Mouse (Mus musculus): ENCODE measurements around the gene Atp2c1.

The Atp2c1 gene

DNA sequence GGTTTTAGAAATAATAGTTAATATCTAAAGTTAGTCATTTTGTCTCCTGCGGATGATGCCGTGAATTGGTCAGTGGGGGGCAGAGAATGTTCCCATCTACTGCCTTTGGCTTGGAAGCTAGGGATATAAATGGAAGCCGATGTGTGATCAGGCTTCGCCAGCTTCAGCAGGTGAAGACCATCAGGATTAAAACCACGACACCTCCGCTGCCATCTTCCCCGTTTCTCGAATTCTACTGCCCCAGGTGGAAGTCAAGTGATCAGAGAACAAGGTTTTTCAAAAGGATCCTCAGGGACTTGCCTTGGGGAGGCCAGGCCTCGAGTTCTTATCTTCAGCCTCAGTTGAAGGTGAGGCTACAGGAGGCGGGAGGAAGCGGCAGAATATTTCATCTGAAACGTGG lies at the start of gene Atp2c1:
Gene Atp2c1, minus strand, starts transcription at position 101 of the 400 bp plus-strand sequence.
- DNase-seq, result no peak

DNA sequence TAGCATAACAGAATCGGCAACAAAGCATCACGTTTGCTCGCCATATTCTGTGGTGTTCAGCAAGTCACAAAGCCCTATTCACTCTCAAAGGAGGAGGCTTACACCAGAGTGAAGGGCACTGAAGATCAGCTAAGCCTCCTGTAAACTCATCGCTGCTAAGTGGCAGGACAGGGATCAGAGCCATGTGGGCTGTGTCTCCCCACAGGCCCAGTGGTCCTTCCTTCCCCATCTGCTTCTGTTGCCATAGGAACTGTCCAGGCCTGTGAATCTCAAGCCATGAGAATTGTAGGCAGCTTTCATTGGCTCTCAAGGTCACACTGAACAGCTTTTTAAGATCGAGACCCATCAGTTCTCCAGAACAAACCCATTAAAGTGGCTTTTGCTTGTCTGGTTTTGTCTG lies 30.3 kb upstream of the Atp2c1 start:
- DNase-seq, result no peak

DNA sequence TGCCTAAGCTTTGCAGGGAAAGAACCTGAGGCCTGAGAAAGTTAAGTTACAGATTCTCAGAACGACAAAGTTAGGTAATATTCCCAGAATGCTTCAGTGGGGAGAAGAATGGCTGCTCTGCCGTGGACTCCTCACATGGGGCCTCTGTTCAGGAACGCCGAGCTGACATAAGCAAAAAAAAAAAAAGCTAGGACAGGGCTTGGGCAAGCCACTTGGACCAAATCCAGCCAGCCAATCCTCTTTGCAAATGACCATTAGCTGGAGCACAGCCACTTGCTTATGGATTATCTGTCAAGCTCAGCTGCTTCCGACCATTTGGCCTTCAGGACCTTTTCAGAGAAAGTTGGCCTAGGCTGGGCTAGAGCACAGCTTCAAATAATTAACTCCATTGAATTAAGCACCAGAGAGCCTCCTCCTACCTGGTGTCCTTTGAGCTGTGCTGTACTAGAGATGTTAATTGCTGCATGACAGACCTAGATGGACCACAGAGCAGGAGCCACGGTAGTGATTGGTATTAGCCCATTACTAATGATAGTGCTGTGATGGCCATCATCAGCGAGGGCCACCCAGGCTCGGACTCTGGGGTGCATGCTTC lies 29.1 kb upstream of the Atp2c1 start:
- DNase-seq, result no peak

DNA sequence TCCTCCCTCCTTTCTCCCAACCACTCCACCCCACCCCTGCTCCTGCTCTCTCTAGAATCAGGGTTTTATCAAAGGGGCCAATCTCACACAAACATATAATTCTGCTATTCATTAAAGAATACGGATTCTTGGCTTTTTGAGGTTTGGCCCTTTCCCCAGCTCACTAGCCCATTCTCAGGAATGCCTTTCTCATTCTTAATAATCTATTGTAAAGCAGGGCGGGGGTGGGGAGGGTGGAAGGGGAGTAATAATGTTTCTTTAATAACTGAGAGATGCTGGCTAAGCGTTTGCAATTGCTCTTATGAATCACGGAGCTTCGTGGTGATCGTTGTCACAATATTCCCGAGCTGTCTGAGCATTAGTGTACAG lies 27.3 kb upstream of the Atp2c1 start:
- no peak for DNase-seq

DNA sequence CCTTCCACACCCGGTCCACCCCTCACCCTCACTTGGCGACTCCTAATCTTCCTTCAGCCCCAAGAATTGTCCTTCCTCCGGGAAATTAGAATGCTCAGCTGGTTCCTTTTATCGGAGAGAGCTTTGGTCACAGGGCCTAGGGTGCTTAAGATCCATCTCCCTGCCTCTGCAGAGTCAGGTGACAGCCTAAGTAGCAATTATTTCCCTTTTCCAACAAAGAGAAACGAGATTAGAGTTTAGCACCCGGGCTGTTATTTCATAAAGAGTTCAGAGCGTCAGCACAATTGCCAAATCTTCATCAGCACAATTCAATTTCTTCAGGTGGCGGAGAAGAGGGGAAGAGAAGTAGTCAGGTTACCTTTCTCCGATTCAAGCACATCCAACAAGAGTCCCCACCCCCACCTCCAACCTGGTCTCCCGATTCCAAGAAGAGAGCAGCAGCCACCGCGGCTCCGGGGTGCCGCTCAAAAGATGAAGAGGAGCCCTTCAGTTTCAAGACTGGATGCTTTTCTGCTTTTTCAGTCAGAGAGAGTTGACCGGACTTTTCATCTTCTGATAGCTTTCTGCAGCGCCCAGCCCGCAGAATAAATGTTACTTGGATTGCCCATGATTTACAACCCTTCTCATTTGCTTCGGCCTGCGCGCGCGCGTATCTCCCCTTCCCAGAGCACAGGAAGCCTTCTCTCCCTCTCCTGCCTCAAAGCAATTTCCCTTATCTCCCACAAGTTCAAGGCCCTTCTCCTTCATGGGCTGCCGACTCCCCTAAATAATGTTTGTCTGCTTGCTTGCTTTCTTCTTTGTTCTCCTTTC lies 26.7 kb upstream of the Atp2c1 start:
- no peak for DNase-seq

DNA sequence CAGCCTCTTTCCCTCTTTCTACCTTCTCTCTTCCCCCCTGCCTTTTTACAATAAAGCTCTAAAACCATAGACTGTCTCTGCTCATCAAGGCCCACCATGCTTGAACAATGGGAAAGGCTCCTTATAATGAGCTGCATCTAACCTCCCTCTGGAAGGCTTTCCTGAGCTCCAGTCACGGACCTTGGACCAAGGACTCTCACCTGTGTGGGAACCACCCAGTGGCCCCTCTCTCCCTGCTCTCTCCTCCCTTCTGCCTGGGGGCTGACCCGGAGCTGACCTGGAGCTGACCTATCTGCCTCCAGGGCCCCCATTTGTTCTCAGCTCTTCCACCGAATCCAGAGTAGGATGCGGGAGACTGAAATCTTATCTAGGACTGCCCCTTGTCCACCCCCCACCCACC lies 24.3 kb upstream of the Atp2c1 start:
- no peak for DNase-seq

DNA sequence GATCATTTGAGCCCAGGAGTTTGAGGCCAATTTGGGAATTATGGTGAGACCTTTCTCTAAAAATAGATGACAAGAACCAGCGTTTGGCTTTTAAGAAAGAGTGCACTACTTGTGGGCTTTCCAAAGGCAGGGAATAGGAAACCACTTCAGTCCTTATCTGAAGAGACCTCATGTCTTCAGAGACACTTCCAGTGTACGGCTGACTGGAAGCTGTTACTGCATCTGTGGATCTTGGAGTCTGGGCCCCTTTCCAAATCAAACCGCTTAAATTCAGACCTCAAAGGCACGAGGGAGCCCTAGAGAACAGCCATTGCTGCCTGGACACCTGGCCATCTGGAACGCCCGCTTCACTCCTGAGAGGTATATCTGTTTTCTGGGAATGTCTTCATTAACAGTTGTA lies 22.0 kb upstream of the Atp2c1 start:
- no peak for DNase-seq

DNA sequence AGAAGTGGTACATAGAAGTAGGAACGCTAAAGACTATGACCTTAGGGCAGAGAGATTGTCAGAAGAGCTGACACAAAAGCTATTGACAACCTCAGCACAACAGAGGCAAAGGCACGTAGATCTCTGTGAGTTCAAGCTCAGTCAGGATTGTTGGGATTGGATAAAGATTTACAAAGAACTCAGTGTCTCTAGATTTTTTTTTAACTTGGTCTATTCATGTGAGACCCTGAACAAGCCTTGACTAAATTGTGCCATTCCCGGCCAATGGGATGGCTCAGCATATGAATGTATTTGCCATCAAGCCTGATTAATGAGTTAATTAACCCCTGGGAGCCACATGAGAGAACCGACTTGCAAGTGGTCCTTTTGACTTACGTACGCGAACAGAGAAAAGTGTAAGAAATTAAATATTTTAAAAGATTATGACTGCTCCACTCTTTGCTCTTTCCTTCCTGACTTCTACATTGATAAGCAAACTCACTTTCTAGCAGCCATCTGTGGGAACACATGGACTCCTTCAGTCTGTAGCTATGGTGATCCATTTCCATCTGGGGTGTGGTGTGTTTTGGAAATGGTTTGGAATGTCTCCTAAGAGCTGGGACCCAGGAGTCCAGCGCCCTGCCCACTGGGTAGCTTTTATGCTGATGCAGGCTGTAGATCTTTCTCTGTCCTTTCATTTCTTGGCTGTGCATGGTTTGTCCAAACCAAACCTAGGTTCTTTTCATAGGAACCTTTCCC lies 17.1 kb upstream of the Atp2c1 start:
- DNase-seq, result no peak

DNA sequence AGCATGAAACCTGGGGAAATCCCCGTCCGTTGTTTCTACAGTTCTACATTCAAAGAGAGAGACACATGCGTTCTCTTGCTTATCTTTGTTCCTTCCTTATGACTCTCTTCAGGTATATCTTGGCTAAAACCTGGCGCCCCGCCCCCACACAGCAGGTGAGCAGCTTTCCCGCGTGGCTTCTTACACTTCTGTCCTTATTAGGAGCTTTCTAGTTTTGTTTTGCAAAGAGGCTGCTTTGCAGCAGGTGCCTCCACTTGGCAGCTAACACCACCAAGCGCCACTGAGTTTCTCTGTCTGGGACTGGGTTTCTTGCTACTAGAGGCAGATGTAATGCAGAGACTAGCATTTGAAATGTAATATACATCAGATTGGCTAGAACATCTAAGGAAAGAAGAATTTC lies 10.4 kb upstream of the Atp2c1 start:
- no peak for DNase-seq

DNA sequence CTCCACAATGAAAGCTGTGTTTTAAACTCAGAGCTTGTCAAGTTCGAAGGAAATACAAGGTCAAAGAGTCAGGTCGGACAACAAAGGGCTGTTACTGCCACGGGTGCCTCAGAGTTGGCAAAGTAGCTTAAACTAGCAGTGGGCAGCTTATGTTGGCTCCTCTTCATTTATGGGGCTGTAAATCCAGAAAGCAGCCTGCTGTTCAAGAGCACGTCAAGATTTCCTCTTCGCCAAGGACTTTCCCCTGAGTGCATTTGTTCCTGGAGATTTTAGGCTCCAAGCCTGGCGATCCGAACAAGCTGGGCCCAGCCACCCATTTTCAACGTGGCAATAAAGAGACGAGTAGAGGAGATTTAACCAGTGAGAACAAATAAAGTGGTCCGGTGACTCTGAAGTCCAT lies 9.8 kb upstream of the Atp2c1 start:
- DNase-seq, result no peak

DNA sequence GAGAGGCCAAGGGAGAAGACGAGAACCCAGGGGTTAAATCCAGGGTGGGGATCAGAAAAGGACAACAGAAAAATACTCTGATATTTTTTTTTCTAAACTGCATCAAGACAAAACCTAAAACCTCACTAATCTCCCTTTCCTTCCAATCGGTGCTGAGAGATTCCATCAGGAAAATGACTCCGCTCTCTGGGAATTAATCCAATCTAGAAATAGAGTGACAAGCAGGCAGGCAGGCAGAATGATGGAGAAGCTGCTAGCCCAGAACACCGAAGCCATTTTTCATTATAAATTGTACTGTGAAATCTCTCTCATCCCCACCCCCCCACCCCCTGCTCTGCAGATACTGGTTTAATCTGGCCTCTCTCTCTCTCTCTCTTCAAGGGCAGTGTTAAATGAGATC lies 1.8 kb downstream of the Atp2c1 start:
- no peak for DNase-seq

DNA sequence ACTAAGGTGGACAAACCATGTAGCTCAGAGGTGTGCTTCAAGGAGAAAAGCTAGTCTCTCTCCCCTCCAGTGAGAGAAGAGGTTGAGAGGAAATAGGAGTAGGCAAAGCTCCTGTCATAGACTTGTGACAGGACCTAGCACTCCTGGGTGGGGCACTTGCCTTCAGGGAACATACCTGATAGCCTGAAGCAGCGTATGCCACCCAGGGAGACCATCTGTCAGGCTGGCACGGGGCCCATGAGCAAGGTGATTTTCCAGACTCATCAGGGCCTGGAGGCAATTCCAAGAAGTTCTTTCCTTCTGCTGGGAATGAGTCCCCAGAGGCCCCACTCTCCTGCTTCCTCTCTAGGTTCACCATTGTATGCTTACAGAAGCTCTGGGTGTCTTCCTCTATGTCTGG lies 4.1 kb downstream of the Atp2c1 start:
- no peak for DNase-seq

DNA sequence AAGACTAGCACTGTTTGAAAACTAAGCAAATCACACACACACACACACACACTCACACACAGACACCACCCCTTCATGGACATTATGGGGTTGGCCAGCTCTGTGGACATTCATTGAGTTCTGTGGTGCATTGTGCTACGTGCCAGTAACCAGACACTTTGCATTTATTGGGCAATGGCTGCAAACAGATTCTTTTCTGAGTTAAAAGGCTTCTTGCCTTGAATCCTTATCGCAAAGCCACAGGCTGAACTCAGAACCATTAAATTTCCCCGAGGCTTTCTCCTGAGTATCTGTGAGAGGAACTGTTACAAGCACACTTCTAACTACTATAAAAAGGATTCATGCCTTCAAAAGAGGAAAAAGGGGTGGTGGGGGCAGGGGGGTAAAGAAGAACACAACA lies 5.1 kb downstream of the Atp2c1 start:
- no peak for DNase-seq

DNA sequence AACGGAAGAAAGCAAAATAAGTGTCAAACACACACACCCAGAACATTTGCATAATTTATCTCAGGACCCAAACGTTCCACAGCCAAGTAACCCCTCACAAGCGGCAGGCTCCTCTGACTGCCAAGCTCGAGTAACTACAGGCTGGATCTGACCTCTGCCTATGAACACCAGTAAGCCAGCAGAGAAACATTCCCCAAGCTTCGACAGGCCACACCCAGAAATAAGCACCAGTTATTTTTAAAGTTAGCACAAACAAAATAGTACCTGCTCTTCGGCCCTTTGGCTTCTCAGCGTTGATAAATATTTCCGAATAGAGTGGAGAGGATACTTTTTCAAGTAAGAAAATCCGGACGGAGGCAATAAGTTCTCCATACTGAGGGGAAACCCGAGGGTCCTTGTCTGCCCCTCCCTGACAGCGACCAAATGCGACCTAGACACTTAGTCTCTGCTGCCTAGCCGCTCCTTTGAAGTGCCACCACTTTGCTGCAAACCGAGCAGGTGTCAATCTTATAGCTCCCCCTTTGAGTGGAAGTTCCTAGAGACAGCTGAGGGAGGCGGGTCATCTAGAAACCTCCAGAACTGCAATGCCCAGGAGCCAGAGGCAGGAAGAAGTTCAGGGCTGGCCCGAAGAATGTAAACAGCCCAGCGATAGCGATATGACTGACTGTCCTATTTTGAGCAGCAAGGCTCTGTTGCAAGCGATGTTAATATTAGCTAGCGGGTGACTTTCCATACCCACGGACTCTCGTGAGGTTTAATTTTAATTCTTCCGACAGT lies 6.2 kb downstream of the Atp2c1 start:
- DNase-seq, result no peak

DNA sequence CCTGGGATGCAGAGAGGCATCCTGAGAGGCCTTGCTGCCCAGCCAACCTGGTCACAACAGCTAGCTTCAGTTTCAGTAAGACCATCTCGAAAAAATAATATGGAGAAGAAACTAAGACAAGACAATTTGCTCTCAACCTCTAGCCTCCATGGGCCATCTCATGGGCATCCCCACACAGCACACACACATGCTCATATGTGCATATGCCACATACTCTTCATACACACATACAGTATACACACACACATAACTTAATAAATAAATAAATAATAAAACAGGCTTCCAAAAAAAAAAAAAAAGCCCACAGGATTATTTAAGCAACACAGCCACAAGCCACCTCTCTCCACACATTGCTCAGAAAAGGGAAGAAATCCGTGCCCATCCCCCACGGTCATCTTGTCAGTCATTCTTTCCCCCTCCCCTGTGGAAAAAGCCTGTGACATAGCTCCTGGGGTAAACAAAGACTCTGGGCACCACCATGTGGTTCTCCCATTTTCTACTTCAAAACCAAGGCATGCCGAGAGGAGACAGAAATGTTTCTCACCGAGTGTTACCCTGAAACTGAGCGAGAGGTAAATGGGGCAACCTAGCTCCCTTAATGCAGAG lies 7.7 kb downstream of the Atp2c1 start:
- no peak for DNase-seq

DNA sequence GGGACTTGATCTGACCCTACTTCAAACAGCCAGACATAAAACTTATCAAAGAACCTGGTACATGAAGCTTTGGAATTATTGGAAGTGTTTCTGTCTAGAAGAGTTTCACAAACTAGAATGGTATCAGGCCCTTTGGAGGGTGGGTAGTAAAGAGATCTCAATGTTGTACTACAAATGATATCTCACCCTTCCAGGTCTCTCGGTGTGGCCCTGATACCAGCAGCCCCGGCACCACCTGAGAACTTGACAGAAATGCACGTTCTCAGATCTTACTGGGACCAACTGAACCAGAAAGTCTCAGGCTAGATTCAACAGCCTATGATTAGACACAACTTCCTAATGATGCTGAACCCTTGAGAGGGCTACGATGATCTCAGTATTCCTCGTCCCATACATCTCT lies 23.4 kb downstream of the Atp2c1 start:
- no peak for DNase-seq

DNA sequence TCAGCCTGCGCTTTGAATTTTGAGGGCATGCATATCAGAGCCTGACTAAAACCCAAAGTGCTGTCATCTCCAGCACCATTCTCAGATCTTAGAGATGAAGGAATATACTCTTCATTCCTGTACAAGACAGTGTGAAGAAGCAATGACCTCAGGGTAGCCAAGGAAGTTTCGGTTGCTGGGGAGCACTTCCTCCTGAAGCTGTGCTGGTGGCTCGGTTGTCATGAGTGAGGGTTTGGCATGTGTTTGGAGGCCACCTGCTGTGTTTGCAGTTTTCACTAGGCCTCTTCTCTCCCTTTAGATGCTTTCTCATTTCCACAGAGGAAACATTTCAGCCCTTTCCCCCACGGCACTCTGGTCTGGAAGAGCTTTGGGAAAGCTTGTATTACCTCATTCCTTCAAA lies 24.7 kb downstream of the Atp2c1 start:
- DNase-seq, result no peak

DNA sequence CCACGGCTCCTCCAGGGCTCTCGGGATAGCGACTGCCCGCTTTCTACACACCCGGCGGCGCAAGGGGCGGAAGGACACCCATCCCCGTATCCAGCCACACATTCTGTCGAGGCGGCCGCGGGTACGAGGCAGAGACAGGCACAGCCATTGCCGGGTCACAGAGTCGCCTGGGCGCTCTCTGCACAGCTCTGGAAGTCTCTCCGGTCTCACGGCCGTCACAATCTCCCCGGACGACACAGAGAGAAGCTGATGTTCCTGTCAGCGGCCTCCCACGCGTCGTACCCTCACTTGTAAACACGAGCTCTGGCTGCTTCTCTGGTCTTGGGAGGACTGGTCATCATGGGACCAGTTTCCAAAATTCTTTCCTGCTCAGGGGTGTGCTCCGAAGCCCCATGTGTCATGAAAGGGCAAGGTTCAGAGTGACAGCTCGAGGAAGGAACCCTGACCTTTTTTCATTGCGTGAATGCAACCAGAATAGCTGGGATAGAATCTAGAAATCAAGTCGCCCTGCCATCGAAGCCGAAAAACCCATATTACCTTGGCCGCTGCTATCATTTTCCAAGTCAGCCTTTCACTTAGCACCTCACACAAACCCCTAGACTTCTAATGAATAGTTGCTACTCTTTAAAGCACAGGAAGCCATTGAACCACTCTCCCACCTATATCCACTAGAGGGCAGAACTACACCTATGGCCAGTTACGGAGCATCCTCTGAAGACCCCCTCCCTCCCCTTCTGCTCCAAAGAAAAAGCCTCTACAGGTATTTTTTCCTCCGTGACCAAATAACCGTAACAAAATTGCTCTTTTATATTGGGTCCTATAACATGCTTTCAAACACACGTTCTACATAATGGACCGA lies 31.6 kb downstream of the Atp2c1 start:
- DNase-seq, result peak; percentile 17 to 33

DNA sequence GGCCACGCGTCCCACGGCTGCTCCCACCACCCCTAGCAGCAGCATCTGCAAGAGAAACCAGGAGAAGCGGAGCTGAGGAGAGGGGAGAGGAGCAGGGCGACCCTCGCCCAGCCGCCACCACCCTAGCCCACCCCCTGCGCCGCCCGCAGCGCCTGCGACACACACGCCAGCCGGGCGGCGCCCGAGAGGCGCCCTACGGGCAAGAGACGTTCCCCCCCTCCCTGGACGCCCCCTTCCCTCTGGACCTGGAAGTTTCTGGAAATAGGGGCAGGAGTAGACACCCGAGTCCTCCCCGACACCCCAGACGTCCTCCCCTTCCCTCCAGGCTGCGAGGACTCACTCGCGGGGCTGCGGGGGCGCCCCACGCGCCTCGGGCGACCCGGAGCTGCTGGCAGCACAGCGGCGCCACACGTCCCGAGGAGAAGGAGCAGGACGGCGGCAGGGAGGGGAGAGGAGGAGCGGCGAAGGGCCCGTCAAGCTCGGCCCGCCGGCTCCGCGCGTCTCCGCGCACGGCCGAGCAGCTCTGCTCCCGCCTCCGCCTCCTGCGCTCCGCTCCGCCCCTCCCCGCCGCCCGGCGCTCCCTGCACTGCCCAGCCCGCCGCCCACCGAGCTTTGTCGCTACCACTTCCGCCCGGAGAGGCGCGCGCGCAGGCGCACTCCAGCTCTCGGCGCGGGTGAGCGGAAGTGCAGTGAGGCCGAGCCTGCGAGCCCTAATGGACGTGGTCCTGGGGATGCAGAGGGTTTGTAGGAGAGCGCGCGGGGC lies 32.4 kb downstream of the Atp2c1 start:
- peak; percentile 96 to 98 for DNase-seq

DNA sequence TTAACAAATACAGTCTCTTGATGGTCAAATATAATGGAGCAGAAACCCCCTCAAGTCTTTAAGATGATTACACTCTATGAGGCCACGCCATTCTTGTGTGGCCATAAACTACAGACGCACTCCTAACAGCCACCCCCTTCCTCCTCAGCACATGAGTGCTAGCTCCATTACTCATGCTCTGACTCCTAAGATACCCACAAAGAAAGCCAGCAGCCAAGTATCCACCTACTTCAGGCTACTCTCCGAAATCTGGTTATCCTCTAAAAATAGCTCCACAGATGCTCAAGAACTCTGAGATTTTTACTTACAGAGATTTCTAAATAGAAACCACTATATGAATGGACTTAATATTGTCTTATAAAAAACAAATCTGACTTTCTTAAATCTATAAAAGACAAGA lies 34.4 kb downstream of the Atp2c1 start:
- DNase-seq, result no peak

DNA sequence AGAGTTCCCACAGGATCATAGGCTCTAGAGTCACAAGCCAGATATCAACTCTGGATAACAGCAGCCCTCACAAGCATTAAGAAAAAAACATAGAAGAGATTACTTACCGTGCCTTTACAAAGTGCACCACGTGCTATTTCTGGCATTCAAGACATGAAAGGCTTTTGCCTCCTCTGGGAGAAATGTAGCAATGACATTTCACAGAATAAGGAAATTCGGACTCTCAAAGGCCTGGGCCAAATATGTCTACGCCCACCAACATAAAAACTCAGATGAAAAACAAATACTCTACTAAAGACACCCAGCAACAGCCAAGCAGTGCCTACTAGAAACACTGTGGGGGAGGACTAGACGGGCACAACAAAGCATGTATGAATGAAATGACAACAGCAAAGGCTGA lies 38.8 kb downstream of the Atp2c1 start:
- DNase-seq, result no peak

Measured in thymus, postnatal 36 days (tissue).